Mouse (Mus musculus) neural tube, embryonic 12.5 days (tissue): ENCODE measurements around the gene Gin1. TPM values are rescaled to one million over a fixed set of nuclear protein-coding genes. Genes with fewer than 3 reads are reported as not detected.
"Not testable (repeated sequence)": the region's sequence is repeated elsewhere in the genome, so short reads cannot be mapped to it uniquely, and the experiment has no call there.

Experiments used
- ATAC-seq: fragments of 200-750 bp; cut with Nextera tagmentation; 2 replicates; pipeline ENCODE4 v1.8.0; 2017; ENCODE audit warnings: low read depth, mild to moderate bottlenecking, moderate TSS enrichment, moderate library complexity; ENCODE audit not compliant: low FRiP score
- H3K27ac ChIP-seq: fragments of 300-500 bp; sonication (generic); 2 replicates; pipeline ENCODE4 v1.5.1; 2016
- H3K27me3 ChIP-seq: fragments of 300-500 bp; sonication (generic); replicated peaks from 2 replicates; pipeline ENCODE4 v1.6.1; 2016; ENCODE audit warnings: mild to moderate bottlenecking
- H3K36me3 ChIP-seq: fragments of 300-500 bp; sonication (generic); 2 replicates; pipeline ENCODE4 v1.6.1; 2016; ENCODE audit warnings: mild to moderate bottlenecking
- H3K4me1 ChIP-seq: fragments of 300-500 bp; sonication (generic); 2 replicates; pipeline ENCODE4 v1.6.1; 2016
- H3K4me2 ChIP-seq: fragments of 300-500 bp; sonication (generic); replicated peaks from 2 replicates; pipeline ENCODE4 v1.6.1; 2016; ENCODE audit warnings: mild to moderate bottlenecking
- H3K4me3 ChIP-seq: fragments of 300-500 bp; sonication (generic); 2 replicates; pipeline ENCODE4 v1.5.1; 2016
- H3K9ac ChIP-seq: fragments of 300-500 bp; sonication (generic); 2 replicates; pipeline ENCODE4 v1.6.1; 2016; ENCODE audit warnings: mild to moderate bottlenecking
- H3K9me3 ChIP-seq: fragments of 300-500 bp; sonication (generic); 2 replicates; pipeline ENCODE4 v1.6.1; 2016; ENCODE audit warnings: mild to moderate bottlenecking
- WGBS: fragments of 180-500 bp; shearing (Covaris S2); methylation state at CpG from one replicate; pipeline ENCODE4 v1.1.7; 2016; 5-methylcytosine and 5-hydroxymethylcytosine counted together
- polyA plus RNA-seq: library from polyadenylated mRNA; unstranded; fragments of >200 nt; fragmentation: Nextera tagmentation; extraction: Ambion mirVana; gene quantifications from 2 replicates; pipeline ENCODE4 v1.2.1, GENCODE M21; 2016

Gin1 gene
- 20.2 and 20.7 TPM in 2 replicates for polyA plus RNA-seq

- H3K27me3 ChIP-seq, result no peaks in the 10 kb centered on the region
- peak within 1 kb of the TSS; percentile 72 for H3K4me2 ChIP-seq
- H3K9ac ChIP-seq, result peak within 1 kb of the TSS; percentile 82
- peak within 1 kb of the TSS; percentile 86 for H3K4me3 ChIP-seq
- H3K9me3 ChIP-seq, result no peaks in the 10 kb centered on the region
- WGBS, result under 1% methylated on average over 66 of the region's 66 CpGs
- ATAC-seq, result peak; percentile 99
- H3K4me1 ChIP-seq, result peaks cover 20% of the 10 kb centered on the region
- H3K27ac ChIP-seq, result peak within 1 kb of the TSS; percentile 59; the same call in 1 of the 2 replicates
- H3K36me3 ChIP-seq, result no peaks in the 10 kb centered on the region
Observed at GRCm38 (mm10) chr1:97769904-97770753, at the start of gene Gin1, which contains the start of gene Ppip5k2. TSS of gene Gin1 (plus strand) at chr1:97770172. TSS of gene Ppip5k2 (minus strand) at chr1:97770411.

- peak; percentile 53; the same call in 1 of the 2 replicates for ATAC-seq
- no peak overlapping the region for H3K4me3 ChIP-seq
- H3K27ac ChIP-seq, result no peak overlapping the region
- H3K27me3 ChIP-seq, result no peaks in the 10 kb centered on the region
- H3K36me3 ChIP-seq, result peaks cover 26% of the 10 kb centered on the region
- no peak overlapping the region for H3K9ac ChIP-seq
- no peak overlapping the region for H3K4me2 ChIP-seq
- WGBS, result 79% methylated on average over 2 of the region's 2 CpGs
- no peaks in the 10 kb centered on the region for H3K4me1 ChIP-seq
- no peaks in the 10 kb centered on the region for H3K9me3 ChIP-seq
Observed at GRCm38 (mm10) chr1:97726730-97727129, 43.2 kb upstream of the Gin1 start.

GRCm38 (mm10) chr1:97729339-97729738, 40.6 kb upstream of the Gin1 start:
- Histone ChIP-seq H3K27ac (no peak overlapping the region), H3K27me3 (no peaks in the 10 kb centered on the region), H3K36me3 (peaks cover 24% of the 10 kb centered on the region), H3K4me1 (no peaks in the 10 kb centered on the region), H3K4me3 (no peak overlapping the region), H3K9me3 (no peaks in the 10 kb centered on the region), H3K9ac (no peak overlapping the region), H3K4me2 (no peak overlapping the region)
- WGBS, result 82% methylated on average over 1 of the region's 1 CpGs
- ATAC-seq, result no peak

- peaks cover 57% of the 10 kb centered on the region for H3K36me3 ChIP-seq
- H3K4me2 ChIP-seq, result no peak overlapping the region
- no peaks in the 10 kb centered on the region for H3K4me1 ChIP-seq
- no peak overlapping the region for H3K27ac ChIP-seq
- no peak overlapping the region for H3K9ac ChIP-seq
- no peak for ATAC-seq
- H3K4me3 ChIP-seq, result no peak overlapping the region
- H3K27me3 ChIP-seq, result no peaks in the 10 kb centered on the region
- no peaks in the 10 kb centered on the region for H3K9me3 ChIP-seq
- 93% methylated on average over 1 of the region's 1 CpGs for WGBS
Observed at GRCm38 (mm10) chr1:97743063-97743462, 26.9 kb upstream of the Gin1 start.

- Histone ChIP-seq H3K27me3 (no peaks in the 10 kb centered on the region), H3K36me3 (peaks cover 53% of the 10 kb centered on the region), H3K4me3 (no peak overlapping the region), H3K9me3 (no peaks in the 10 kb centered on the region), H3K4me2 (no peak overlapping the region), H3K27ac (no peak overlapping the region), H3K4me1 (no peaks in the 10 kb centered on the region), H3K9ac (no peak overlapping the region)
- WGBS, result 95% methylated on average over 4 of the region's 4 CpGs
- no peak for ATAC-seq
Observed at GRCm38 (mm10) chr1:97745712-97746111, 24.3 kb upstream of the Gin1 start.

- ATAC-seq, result no peak
- WGBS, result 97% methylated on average over 7 of the region's 7 CpGs
- Histone ChIP-seq H3K27ac (no peak overlapping the region), H3K9ac (no peak overlapping the region), H3K9me3 (no peaks in the 10 kb centered on the region), H3K27me3 (no peaks in the 10 kb centered on the region), H3K36me3 (peaks cover 52% of the 10 kb centered on the region), H3K4me1 (no peaks in the 10 kb centered on the region), H3K4me2 (no peak overlapping the region), H3K4me3 (no peak overlapping the region)
Observed at GRCm38 (mm10) chr1:97746261-97746660, 23.7 kb upstream of the Gin1 start.

GRCm38 (mm10) chr1:97748163-97748562, 21.8 kb upstream of the Gin1 start:
- Histone ChIP-seq H3K4me1 (no peaks in the 10 kb centered on the region), H3K4me2 (no peak overlapping the region), H3K9ac (no peak overlapping the region), H3K27me3 (no peaks in the 10 kb centered on the region), H3K4me3 (no peak overlapping the region), H3K9me3 (no peaks in the 10 kb centered on the region), H3K36me3 (peaks cover 57% of the 10 kb centered on the region), H3K27ac (no peak overlapping the region)
- ATAC-seq, result no peak
- 92% methylated on average over 3 of the region's 3 CpGs for WGBS

- no peaks in the 10 kb centered on the region for H3K9me3 ChIP-seq
- H3K9ac ChIP-seq, result no peak overlapping the region
- H3K4me3 ChIP-seq, result no peak overlapping the region
- no peaks in the 10 kb centered on the region for H3K27me3 ChIP-seq
- H3K36me3 ChIP-seq, result peaks cover 43% of the 10 kb centered on the region
- H3K4me2 ChIP-seq, result no peak overlapping the region
- no peak for ATAC-seq
- H3K4me1 ChIP-seq, result no peaks in the 10 kb centered on the region
- H3K27ac ChIP-seq, result no peak overlapping the region
Observed at GRCm38 (mm10) chr1:97753216-97753615, 16.8 kb upstream of the Gin1 start.

- H3K27me3 ChIP-seq, result no peaks in the 10 kb centered on the region
- no peak overlapping the region for H3K27ac ChIP-seq
- H3K4me3 ChIP-seq, result no peak overlapping the region
- no peak for ATAC-seq
- H3K4me2 ChIP-seq, result no peak overlapping the region
- H3K9ac ChIP-seq, result no peak overlapping the region
- WGBS, result 84% methylated on average over 4 of the region's 4 CpGs
- peaks cover 40% of the 10 kb centered on the region for H3K36me3 ChIP-seq
- H3K9me3 ChIP-seq, result no peaks in the 10 kb centered on the region
- H3K4me1 ChIP-seq, result no peaks in the 10 kb centered on the region
Observed at GRCm38 (mm10) chr1:97754392-97754791, 15.6 kb upstream of the Gin1 start.

- Histone ChIP-seq H3K4me2 (no peak overlapping the region), H3K4me1 (no peaks in the 10 kb centered on the region), H3K9me3 (no peaks in the 10 kb centered on the region), H3K9ac (no peak overlapping the region), H3K4me3 (no peak overlapping the region), H3K36me3 (peaks cover 13% of the 10 kb centered on the region), H3K27me3 (no peaks in the 10 kb centered on the region), H3K27ac (no peak overlapping the region)
- ATAC-seq, result no peak
Observed at GRCm38 (mm10) chr1:97759841-97760240, 10.1 kb upstream of the Gin1 start.

GRCm38 (mm10) chr1:97760598-97760997, 9.4 kb upstream of the Gin1 start:
- 0 out of 2 replicates have a peak, but pooled peaks have one; percentile 56 for ATAC-seq
- no peaks in the 10 kb centered on the region for H3K4me1 ChIP-seq

GRCm38 (mm10) chr1:97761477-97761876, 8.5 kb upstream of the Gin1 start:
- no peak overlapping the region for H3K4me3 ChIP-seq
- ATAC-seq, result no peak
- no peak overlapping the region for H3K9ac ChIP-seq
- no peaks in the 10 kb centered on the region for H3K4me1 ChIP-seq
- WGBS, result 70% methylated on average over 6 of the region's 6 CpGs
- H3K27me3 ChIP-seq, result no peaks in the 10 kb centered on the region
- no peak overlapping the region for H3K27ac ChIP-seq
- 0 out of 2 replicates have a peak, but pooled peaks cover 3% of the 10 kb centered on the region for H3K36me3 ChIP-seq
- H3K9me3 ChIP-seq, result no peaks in the 10 kb centered on the region
- no peak overlapping the region for H3K4me2 ChIP-seq

More at GRCm38 (mm10) chr1:97760598-97760997, 9.4 kb upstream of the Gin1 start:
- Histone ChIP-seq H3K9me3 (no peaks in the 10 kb centered on the region), H3K36me3 (peaks cover 5% of the 10 kb centered on the region), H3K9ac (no peak overlapping the region), H3K27me3 (no peaks in the 10 kb centered on the region), H3K4me2 (no peak overlapping the region), H3K27ac (no peak overlapping the region), H3K4me3 (no peak overlapping the region)
- WGBS, result 81% methylated on average over 7 of the region's 7 CpGs

GRCm38 (mm10) chr1:97765712-97766111, 4.3 kb upstream of the Gin1 start:
- peaks cover 17% of the 10 kb centered on the region for H3K4me1 ChIP-seq
- H3K4me2 ChIP-seq, H3K36me3 ChIP-seq, H3K27ac ChIP-seq, H3K27me3 ChIP-seq, H3K9ac ChIP-seq, H3K9me3 ChIP-seq, ATAC-seq, H3K4me3 ChIP-seq: not testable (repeated sequence)
- WGBS, result 87% methylated on average over 4 of the region's 4 CpGs
